Mouse (Mus musculus) forebrain, embryonic 14.5 days (tissue): ENCODE measurements at regions not wholly inside any gene's neighbourhood (a gene's known extent, or its start where the extent isn't known, plus 50 kb on each side); places are given as distances from the start of the nearest gene placed in this dataset.
A peak's percentile ranks its signal among the peaks of the same experiment; 100 is the strongest.

Experiments
- ATAC-seq: fragments of 200-750 bp; cut with Nextera tagmentation; 2 replicates; pipeline ENCODE4 v1.8.0; 2017; ENCODE audit warnings: mild to moderate bottlenecking, moderate library complexity
- DNase-seq: peaks from one replicate; pipeline ENCODE4 v3.0.0-alpha.2; 2015; ENCODE audit warnings: low spot score
- H3K27ac ChIP-seq: fragments of 300-500 bp; sonication (generic); 2 replicates; pipeline ENCODE4 v1.5.1; 2014; ENCODE audit warnings: low read depth, mild to moderate bottlenecking, control low read depth, low read length, moderate library complexity
- H3K27me3 ChIP-seq: fragments of 300-500 bp; sonication (generic); replicated peaks from 2 replicates; pipeline ENCODE4 v1.6.1; 2014; ENCODE audit warnings: low read length, control low read depth, mixed read lengths; ENCODE audit not compliant: control insufficient read depth, insufficient read depth
- H3K36me3 ChIP-seq: fragments of 300-500 bp; sonication (generic); 2 replicates; pipeline ENCODE4 v1.6.1; 2014; ENCODE audit warnings: low read length, control low read depth; ENCODE audit not compliant: control insufficient read depth, insufficient read depth
- H3K4me1 ChIP-seq: fragments of 300-500 bp; sonication (generic); 2 replicates; pipeline ENCODE4 v1.6.1; 2014; ENCODE audit warnings: antibody characterized with exemption, low read length, control low read depth; ENCODE audit not compliant: control insufficient read depth, insufficient read depth
- H3K4me2 ChIP-seq: fragments of 300-500 bp; sonication (generic); 2 replicates; pipeline ENCODE4 v1.6.1; 2014; ENCODE audit warnings: mild to moderate bottlenecking, control low read depth, low read length
- H3K4me3 ChIP-seq: fragments of 300-500 bp; sonication (generic); 2 replicates; pipeline ENCODE4 v1.5.1; 2014; ENCODE audit warnings: low read depth, low read length, control low read depth
- H3K9ac ChIP-seq: fragments of 300-500 bp; sonication (generic); 2 replicates; pipeline ENCODE4 v1.6.1; 2014; ENCODE audit warnings: mild to moderate bottlenecking, low read length, control low read depth, moderate library complexity
- H3K9me3 ChIP-seq: fragments of 300-500 bp; sonication (generic); replicated peaks from 2 replicates; pipeline ENCODE4 v1.6.1; 2016; ENCODE audit warnings: low read length, control low read depth, mixed read lengths; ENCODE audit not compliant: control insufficient read depth
- WGBS: fragments of 180-500 bp; shearing (Covaris S2); extraction: QIAGEN DNeasy Blood & Tissue Kit; methylation state at CpG from one replicate; pipeline ENCODE4 v1.1.7; 2014; 5-methylcytosine and 5-hydroxymethylcytosine counted together

DNA sequence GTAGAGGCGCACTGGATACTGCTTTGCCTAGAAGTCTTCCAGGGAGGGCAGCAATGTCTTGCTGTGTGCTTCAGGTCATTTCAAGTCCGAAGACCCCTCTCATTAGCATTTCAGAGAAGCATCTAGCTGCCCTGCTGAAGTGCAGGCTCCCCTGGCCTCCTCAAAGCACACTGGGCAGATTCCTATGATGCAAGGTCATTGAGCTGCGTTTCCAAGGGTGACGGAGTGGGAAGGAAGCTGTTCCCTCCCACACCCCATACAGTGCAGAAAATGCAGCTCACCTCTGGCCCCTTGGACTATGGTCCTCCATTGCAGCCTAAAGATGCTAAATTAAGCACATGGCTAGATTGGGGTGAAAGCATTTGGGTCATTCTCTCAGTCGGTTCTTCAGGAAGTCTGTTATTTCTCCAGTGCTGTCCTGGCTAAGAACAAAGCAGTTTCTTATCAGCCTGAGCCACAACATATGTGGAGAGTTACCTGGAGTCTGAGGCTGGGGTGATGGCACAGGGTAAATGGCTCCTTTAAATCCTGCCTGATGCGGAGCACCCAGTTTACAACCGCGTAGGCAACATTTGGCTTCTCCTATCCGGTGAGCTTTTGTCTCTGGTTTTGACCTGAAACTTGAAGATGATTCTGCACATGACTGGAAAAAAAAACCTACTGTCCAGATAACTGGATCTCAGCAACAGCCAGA, 52.6 kb upstream of the Parp11 start:
- Histone ChIP-seq H3K4me1 (peaks cover 8% of the 10 kb centered on the region), H3K36me3 (no peaks in the 10 kb centered on the region), H3K9ac (peak overlapping the region; percentile 29; the same call in 1 of the 2 replicates), H3K27me3 (no peaks in the 10 kb centered on the region), H3K9me3 (no peaks in the 10 kb centered on the region), H3K4me2 (no peak overlapping the region), H3K27ac (no peak overlapping the region), H3K4me3 (no peak overlapping the region)
- 33% methylated on average over 9 of the region's 9 CpGs for WGBS
- DNase-seq, result peak; percentile 36
- peak; percentile 71 for ATAC-seq
